Comparison of ENCODE assay signal across 22 mouse cellular contexts in the genomic region with DNA sequence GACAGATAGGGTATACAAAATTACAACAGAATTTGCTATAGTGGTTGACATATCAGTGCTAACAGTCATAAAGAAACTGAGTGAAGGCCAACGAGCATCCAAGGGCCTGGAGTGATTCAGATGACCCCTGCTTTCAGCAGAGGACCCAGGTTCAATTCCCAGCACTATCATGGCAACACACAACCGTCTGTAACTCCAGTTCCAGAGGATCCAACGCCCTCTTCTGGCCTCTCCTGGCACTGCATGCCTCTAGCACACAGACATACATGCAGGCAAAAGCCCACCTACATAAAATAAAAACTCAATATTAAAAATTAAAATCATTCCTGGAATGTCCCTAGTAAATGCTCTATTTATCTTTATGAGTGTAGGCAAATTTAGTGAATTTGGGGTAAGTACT. TPM values are rescaled to one million over a fixed set of nuclear protein-coding genes. Genes with fewer than 3 reads are reported as not detected.
DNase-seq lines count a peak whose midpoint lies in the region; ATAC-seq and TF ChIP-seq lines count a peak whose summit lies in the region.
"Had no signal": no experiment of that assay in that cellular context is flagged by ENCODE, and none has a peak within 500 bp of the region (broad histone marks: within the 10 kb centered on the region; RNA-seq: fewer than 3 reads in every experiment).

No protein-coding gene starts in this region.

- no peak for DNase-seq in lung, embryonic 14.5 days
- DNase-seq in lung, postnatal 25 days (ENCODE audit: low spot score) = no peak
- DNase-seq in ZHBTc4 (ENCODE audit: low read depth, low spot score) = peak; percentile 18
- DNase-seq in gastrocnemius, postnatal 14 days = no peak
- DNase-seq in cerebellum, adult 18-20 months = no peak
- DNase-seq: adrenal gland, adult 2 months; adrenal gland, postnatal 25 days; cerebellum, adult 9-10 months; cerebellum, postnatal 25 days; gastrocnemius, postnatal 25 days; heart, postnatal 14 days had no signal

- no peak for TF ChIP-seq EP300 in ES-Bruce4 (IDR thresholded peaks at IDR 0.05; ENCODE audit: insufficient read depth, low read depth, low read length)

- no peak for ATAC-seq in intestine, postnatal 0 days
- ATAC-seq in intestine, embryonic 16.5 days = no peak
- ATAC-seq in lung, embryonic 14.5 days (ENCODE audit: insufficient read depth) = no peak
- ATAC-seq: forebrain, embryonic 16.5 days; inflammation-experienced regulatory T-cells, adult 6 months had no signal

- 0 out of 2 replicates have a peak, but pooled peaks have one; percentile 11 for TF ChIP-seq CTCF in intestine, postnatal 0 days (IDR thresholded peaks at IDR 0.05; ENCODE audit: low read depth)
- TF ChIP-seq CTCF in lung, embryonic 14.5 days (IDR thresholded peaks at IDR 0.05; ENCODE audit: low read depth) = peak; percentile 11; the same call in 1 of the 2 replicates
- TF ChIP-seq CTCF in ES-Bruce4 (IDR thresholded peaks at IDR 0.05; ENCODE audit: low read depth, low read length) = peak; percentile 18

- no peaks in the 10 kb centered on the region for H3K9me3 ChIP-seq in intestine, postnatal 0 days (ENCODE audit: control insufficient read depth)
- no peaks in the 10 kb centered on the region for H3K9me3 ChIP-seq in intestine, embryonic 16.5 days (ENCODE audit: control insufficient read depth, low read length)
- no peaks in the 10 kb centered on the region for H3K9me3 ChIP-seq in lung, embryonic 14.5 days (ENCODE audit: low read depth, low read length)
- no peaks in the 10 kb centered on the region for H3K9me3 ChIP-seq in ES-Bruce4 (replicated peaks; ENCODE audit: control insufficient read depth, insufficient read depth, low read length, poor library complexity, severe bottlenecking)
- H3K9me3 ChIP-seq: embryonic facial prominence, embryonic 12.5 days; heart, embryonic 15.5 days; hindbrain, embryonic 10.5 days; hindbrain, embryonic 15.5 days had no signal

- H3K36me3 ChIP-seq in intestine, postnatal 0 days (ENCODE audit: control insufficient read depth, insufficient read depth) = no peaks in the 10 kb centered on the region
- H3K36me3 ChIP-seq in intestine, embryonic 16.5 days (ENCODE audit: control insufficient read depth, insufficient read depth, low read length) = no peaks in the 10 kb centered on the region
- no peaks in the 10 kb centered on the region for H3K36me3 ChIP-seq in lung, embryonic 14.5 days (ENCODE audit: insufficient read depth)
- no peaks in the 10 kb centered on the region for H3K36me3 ChIP-seq in ES-Bruce4 (ENCODE audit: control insufficient read depth, insufficient read depth, low read length, poor library complexity, severe bottlenecking)
- H3K36me3 ChIP-seq: embryonic facial prominence, embryonic 12.5 days; heart, embryonic 15.5 days; hindbrain, embryonic 10.5 days; hindbrain, embryonic 15.5 days had no signal

- H3K4me3 ChIP-seq in intestine, postnatal 0 days (ENCODE audit: low read depth, low read length) = no peak overlapping the region
- H3K4me3 ChIP-seq in intestine, embryonic 16.5 days (ENCODE audit: low read length) = no peak overlapping the region
- H3K4me3 ChIP-seq in lung, embryonic 14.5 days (ENCODE audit: low read depth, low read length) = no peak overlapping the region
- no peak overlapping the region for H3K4me3 ChIP-seq in ES-Bruce4 (ENCODE audit: low read depth, low read length)
- H3K4me3 ChIP-seq: embryonic facial prominence, embryonic 12.5 days; heart, embryonic 15.5 days; hindbrain, embryonic 10.5 days; hindbrain, embryonic 15.5 days had no signal

- no peak overlapping the region for H3K27ac ChIP-seq in intestine, postnatal 0 days (ENCODE audit: low read depth, low read length)
- no peak overlapping the region for H3K27ac ChIP-seq in intestine, embryonic 16.5 days (ENCODE audit: low read length)
- no peak overlapping the region for H3K27ac ChIP-seq in lung, embryonic 14.5 days (ENCODE audit: low read depth)
- H3K27ac ChIP-seq in ES-Bruce4 (ENCODE audit: insufficient read depth, low read length) = no peak overlapping the region
- H3K27ac ChIP-seq: embryonic facial prominence, embryonic 12.5 days; heart, embryonic 15.5 days; hindbrain, embryonic 10.5 days; hindbrain, embryonic 15.5 days had no signal

- WGBS in intestine, postnatal 0 days = 69% methylated on average over 3 of the region's 3 CpGs
- WGBS in intestine, embryonic 16.5 days = 74% methylated on average over 3 of the region's 3 CpGs
- 66% methylated on average over 3 of the region's 3 CpGs for WGBS in lung, embryonic 14.5 days

- intact Hi-C loops in gastrocnemius, postnatal 14 days (cut with DNase I; ENCODE audit: low total_unique reads) = no loop called here

- H3K9ac ChIP-seq in intestine, postnatal 0 days (ENCODE audit: low read depth, low read length) = no peak overlapping the region
- no peak overlapping the region for H3K9ac ChIP-seq in intestine, embryonic 16.5 days (ENCODE audit: low read depth, low read length)
- H3K9ac ChIP-seq in lung, embryonic 14.5 days = no peak overlapping the region
- no peak overlapping the region for H3K9ac ChIP-seq in ES-Bruce4 (ENCODE audit: low read depth, poor library complexity, severe bottlenecking)
- H3K9ac ChIP-seq: embryonic facial prominence, embryonic 12.5 days; heart, embryonic 15.5 days; hindbrain, embryonic 15.5 days had no signal

- no peaks in the 10 kb centered on the region for H3K4me1 ChIP-seq in intestine, postnatal 0 days (replicated peaks; ENCODE audit: control insufficient read depth, insufficient read depth, low read length)
- H3K4me1 ChIP-seq in intestine, embryonic 16.5 days (ENCODE audit: control insufficient read depth, insufficient read depth, low read length) = no peaks in the 10 kb centered on the region
- H3K4me1 ChIP-seq in lung, embryonic 14.5 days (ENCODE audit: insufficient read depth) = no peaks in the 10 kb centered on the region
- H3K4me1 ChIP-seq in ES-Bruce4 (ENCODE audit: control insufficient read depth, insufficient read depth, low read length) = no peaks in the 10 kb centered on the region
- H3K4me1 ChIP-seq: embryonic facial prominence, embryonic 12.5 days; heart, embryonic 15.5 days; hindbrain, embryonic 10.5 days; hindbrain, embryonic 15.5 days had no signal

- no peaks in the 10 kb centered on the region for H3K27me3 ChIP-seq in intestine, postnatal 0 days (replicated peaks; ENCODE audit: control insufficient read depth, insufficient read depth, low read length)
- no peaks in the 10 kb centered on the region for H3K27me3 ChIP-seq in intestine, embryonic 16.5 days (replicated peaks; ENCODE audit: control insufficient read depth, insufficient read depth, low read length)
- no peaks in the 10 kb centered on the region for H3K27me3 ChIP-seq in lung, embryonic 14.5 days (ENCODE audit: insufficient read depth, low read length)
- H3K27me3 ChIP-seq in ES-Bruce4 (ENCODE audit: control insufficient read depth, insufficient read depth, low read length, poor library complexity, severe bottlenecking) = no peaks in the 10 kb centered on the region
- H3K27me3 ChIP-seq: embryonic facial prominence, embryonic 12.5 days; heart, embryonic 15.5 days; hindbrain, embryonic 15.5 days had no signal

- no peak for TF ChIP-seq POLR2A in ES-Bruce4 (IDR thresholded peaks at IDR 0.05; ENCODE audit: insufficient read depth, low read length)

- no peak overlapping the region for H3K4me2 ChIP-seq in intestine, postnatal 0 days (replicated peaks; ENCODE audit: low read depth)
- no peak overlapping the region for H3K4me2 ChIP-seq in intestine, embryonic 16.5 days (ENCODE audit: low read depth, low read length)
- H3K4me2 ChIP-seq in lung, embryonic 14.5 days = no peak overlapping the region
- H3K4me2 ChIP-seq: embryonic facial prominence, embryonic 12.5 days; heart, embryonic 11.5 days; heart, embryonic 15.5 days; hindbrain, embryonic 15.5 days had no signal

RNA-seq across cellular contexts. Expression of gene Sox5, which starts 59.7 kb away (rescaled TPM):
- 3.3 TPM in 2 replicates for polyA plus RNA-seq in intestine, postnatal 0 days (2015; fragmentation: Nextera tagmentation; extraction: Ambion mirVana)
- 11.8 and 14.3 TPM in 2 replicates for polyA plus RNA-seq in intestine, embryonic 16.5 days (2015; fragmentation: Nextera tagmentation; extraction: Ambion mirVana)
- 21.3 and 22.3 TPM in 2 replicates for polyA plus RNA-seq in lung, embryonic 14.5 days (2014; fragmentation: Nextera tagmentation; extraction: Ambion mirVana)
- polyA plus RNA-seq in ES-Bruce4 (2011; ENCODE audit: insufficient read depth, insufficient read length, low read depth, missing spikeins) = 0.38 TPM in 1 of 2 replicates, not detected in the other
- 1 to 10 TPM; 1.7 to 1.9 TPM for total RNA-seq in gastrocnemius, postnatal 14 days (2021)
- total RNA-seq: granulocyte monocyte progenitor cell, adult 5-6 weeks had no signal
